In the genomic region with DNA sequence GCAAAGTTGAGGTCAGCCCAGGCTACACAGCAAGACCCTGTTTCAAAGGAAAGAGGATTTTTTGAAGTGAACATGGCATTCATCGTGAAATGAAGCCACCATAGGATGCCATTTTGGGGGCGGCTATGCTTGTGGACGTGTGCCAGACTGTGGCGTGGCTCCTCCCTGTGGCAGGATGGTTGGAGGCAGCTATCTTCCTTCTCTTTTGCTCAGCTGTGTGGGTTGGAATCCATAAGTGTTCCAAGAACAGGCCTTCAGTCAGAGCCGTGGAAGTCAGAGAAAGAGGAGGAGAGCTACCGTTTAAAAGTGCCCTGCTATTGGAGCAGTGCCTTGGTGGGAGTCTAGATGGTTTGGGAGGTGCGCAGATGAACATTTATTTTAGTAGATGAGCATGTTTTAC, we compare ENCODE assay signal across 14 mouse cellular contexts.
DNase-seq lines count a peak whose midpoint lies in the region.
"Had no signal": no experiment of that assay in that cellular context is flagged by ENCODE, and none has a peak within 500 bp of the region (broad histone marks: within the 10 kb centered on the region; RNA-seq: fewer than 3 reads in every experiment).

No protein-coding gene starts in this region.

- DNase-seq in cerebellum, postnatal 14 days = peak; percentile 35 to 56
- DNase-seq in cerebellum, adult 9-11 months = no peak
- DNase-seq in frontal cortex, adult 2 months (ENCODE audit: extremely low spot score in 1 of 2, low spot score in 1 of 2) = peak; percentile 75 to 88
- DNase-seq in left cerebral cortex, adult 18-20 months (ENCODE audit: low spot score in 2 of 2) = peak; percentile 80 to 83
- DNase-seq in right cerebral cortex, postnatal 10 days (ENCODE audit: low spot score in 2 of 2) = peak; percentile 72
- DNase-seq in thymus, postnatal 14 days = no peak
- DNase-seq in c-Kit-positive CD71-positive TER-119-positive erythroid progenitor cells, embryonic 14.5 days (ENCODE audit: low spot score) = no peak
- DNase-seq in heart, adult 18-20 months = no peak
- DNase-seq: adrenal gland, adult 2 months; cerebellum, adult 11-12 months; heart, postnatal 36 days; kidney, adult 2 months; kidney, postnatal 4 days; lung, embryonic 14.5 days had no signal

Comparison
In these comparisons a context has a peak if more than half of its experiments do, and no peak if none do; other contexts are left out.
1. DNase-seq: peak in cerebellum, postnatal 14 days (2 of 2), frontal cortex, adult 2 months (2 of 2), left cerebral cortex, adult 18-20 months (2 of 2) and right cerebral cortex, postnatal 10 days (2 of 2); none in cerebellum, adult 9-11 months (single experiment), thymus, postnatal 14 days (single experiment), c-Kit-positive CD71-positive TER-119-positive erythroid progenitor cells, embryonic 14.5 days (single experiment) and heart, adult 18-20 months (0 of 2).